Comparison of ENCODE assay signal across 8 mouse cellular contexts in the genomic region with DNA sequence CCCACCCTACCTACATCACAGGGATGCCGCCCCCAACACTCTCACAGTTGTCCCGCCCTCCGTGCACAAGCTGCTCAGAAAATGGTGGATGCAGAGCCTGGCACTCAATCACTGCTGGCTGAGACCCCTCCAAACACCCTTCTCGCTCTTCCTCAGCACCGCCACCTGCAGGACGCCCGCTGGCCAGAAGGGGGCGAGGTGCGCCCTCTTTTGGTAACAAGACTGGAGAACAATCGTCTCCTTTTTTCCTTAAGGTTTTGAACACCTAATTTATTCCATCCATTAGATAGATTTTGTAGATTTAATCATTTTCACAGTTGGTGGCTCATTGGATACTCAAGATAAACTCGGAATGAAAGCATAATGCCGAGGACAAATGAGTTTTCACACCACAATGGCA. TPM values are rescaled to one million over a fixed set of nuclear protein-coding genes. Genes with fewer than 3 reads are reported as not detected.
DNase-seq lines count a peak whose midpoint lies in the region; ATAC-seq and TF ChIP-seq lines count a peak whose summit lies in the region.

No protein-coding gene starts in this region.

- peaks cover 7% of the 10 kb centered on the region; the same call in 1 of the 2 replicates for H3K4me1 ChIP-seq in kidney, adult 2 months (ENCODE audit: control insufficient read depth, insufficient read depth, low read length)
- peaks cover 31% of the 10 kb centered on the region for H3K4me1 ChIP-seq in kidney, embryonic 16.5 days (ENCODE audit: insufficient read depth, low read length)
- 0 out of 2 replicates have a peak, but pooled peaks cover 2% of the 10 kb centered on the region for H3K4me1 ChIP-seq in liver, embryonic 11.5 days (replicated peaks; ENCODE audit: control insufficient read depth, insufficient read depth, low read length)
- peaks cover 72% of the 10 kb centered on the region for H3K4me1 ChIP-seq in neural tube, embryonic 13.5 days (replicated peaks)
- H3K4me1 ChIP-seq in thymus, adult 2 months (replicated peaks; ENCODE audit: control insufficient read depth, insufficient read depth, low read length) = peaks cover 6% of the 10 kb centered on the region

- TF ChIP-seq CTCF in kidney, adult 2 months (conservative IDR thresholded peaks at IDR 0.05; ENCODE audit: insufficient read depth, insufficient read length, low read depth, low read length) = peak; percentile 83
- TF ChIP-seq CTCF in gastrocnemius, adult 2 months (IDR thresholded peaks at IDR 0.05) = peak; percentile 96; the same call in 1 of the 2 replicates
- peak; percentile 96 for TF ChIP-seq CTCF in thymus, adult 2 months (IDR thresholded peaks at IDR 0.05; ENCODE audit: borderline replicate concordance, control insufficient read depth, extremely low read depth, insufficient read depth, low read length, poor library complexity)

- H3K9me3 ChIP-seq in kidney, embryonic 16.5 days (ENCODE audit: low read length) = no peaks in the 10 kb centered on the region
- no peaks in the 10 kb centered on the region for H3K9me3 ChIP-seq in liver, embryonic 11.5 days (ENCODE audit: control insufficient read depth, low read length)
- no peaks in the 10 kb centered on the region for H3K9me3 ChIP-seq in neural tube, embryonic 13.5 days

- H3K9ac ChIP-seq in kidney, embryonic 16.5 days (replicated peaks; ENCODE audit: low read length) = no peak overlapping the region
- no peak overlapping the region for H3K9ac ChIP-seq in liver, embryonic 11.5 days (ENCODE audit: low read depth, low read length)
- peak overlapping the region; percentile 31; the same call in 1 of the 2 replicates for H3K9ac ChIP-seq in neural tube, embryonic 13.5 days

- no peak overlapping the region for H3K4me2 ChIP-seq in kidney, embryonic 16.5 days (replicated peaks; ENCODE audit: low read depth, low read length)
- H3K4me2 ChIP-seq in liver, embryonic 11.5 days = no peak overlapping the region
- H3K4me2 ChIP-seq in neural tube, embryonic 13.5 days = peak overlapping the region; percentile 21

- no peaks in the 10 kb centered on the region for H3K36me3 ChIP-seq in kidney, adult 2 months (ENCODE audit: control insufficient read depth, insufficient read depth, low read length)
- peaks cover 9% of the 10 kb centered on the region; the same call in 1 of the 2 replicates for H3K36me3 ChIP-seq in kidney, embryonic 16.5 days (ENCODE audit: insufficient read depth, low read length)
- H3K36me3 ChIP-seq in liver, embryonic 11.5 days (ENCODE audit: control insufficient read depth, insufficient read depth, low read length) = no peaks in the 10 kb centered on the region
- H3K36me3 ChIP-seq in neural tube, embryonic 13.5 days = peaks cover 15% of the 10 kb centered on the region
- no peaks in the 10 kb centered on the region for H3K36me3 ChIP-seq in thymus, adult 2 months (ENCODE audit: control insufficient read depth, insufficient read depth, low read length)

- H3K27me3 ChIP-seq in kidney, adult 2 months (replicated peaks; ENCODE audit: control insufficient read depth, insufficient read depth, low read length) = no peaks in the 10 kb centered on the region
- H3K27me3 ChIP-seq in kidney, embryonic 16.5 days (ENCODE audit: insufficient read depth, low read length) = no peaks in the 10 kb centered on the region
- H3K27me3 ChIP-seq in liver, embryonic 11.5 days (replicated peaks; ENCODE audit: control insufficient read depth, insufficient read depth, low read length) = no peaks in the 10 kb centered on the region; the same call in 1 of the 2 replicates
- 0 out of 2 replicates have a peak, but pooled peaks cover 6% of the 10 kb centered on the region for H3K27me3 ChIP-seq in neural tube, embryonic 13.5 days
- H3K27me3 ChIP-seq in thymus, adult 2 months (ENCODE audit: control insufficient read depth, insufficient read depth, low read length) = no peaks in the 10 kb centered on the region

- WGBS in kidney, adult 2 months = 13% methylated on average over 12 of the region's 12 CpGs
- 4% methylated on average over 12 of the region's 12 CpGs for WGBS in kidney, embryonic 16.5 days
- 7% methylated on average over 12 of the region's 12 CpGs for WGBS in liver, embryonic 11.5 days
- WGBS in neural tube, embryonic 13.5 days = 4% methylated on average over 12 of the region's 12 CpGs
- WGBS in thymus, adult 2 months = 9% methylated on average over 12 of the region's 12 CpGs

- ATAC-seq in kidney, embryonic 16.5 days (ENCODE audit: low FRiP score, low TSS enrichment) = no peak
- ATAC-seq in liver, embryonic 11.5 days (replicated peaks; ENCODE audit: low FRiP score) = no peak
- ATAC-seq in neural tube, embryonic 13.5 days (ENCODE audit: low read depth) = peak; percentile 19; the same call in 1 of the 2 replicates

- DNase-seq in kidney, adult 2 months = peak; percentile 71
- peak; percentile 92 to 97 for DNase-seq in cerebellum, postnatal 14 days
- peak; percentile 77 for DNase-seq in gastrocnemius, adult 2 months
- peak; percentile 92 for DNase-seq in kidney, postnatal 10 days
- DNase-seq in liver, embryonic 11.5 days (ENCODE audit: low spot score) = peak; percentile 69
- DNase-seq in thymus, adult 2 months = peak; percentile 89

- intact Hi-C loops in gastrocnemius, adult 2 months (cut with DNase I) = no loop called here

- no peak overlapping the region for H3K27ac ChIP-seq in kidney, adult 2 months (ENCODE audit: insufficient read depth, low read depth, low read length)
- H3K27ac ChIP-seq in kidney, embryonic 16.5 days (ENCODE audit: low read length) = no peak overlapping the region
- H3K27ac ChIP-seq in gastrocnemius, adult 2 months = no peak overlapping the region
- H3K27ac ChIP-seq in liver, embryonic 11.5 days (ENCODE audit: low read depth, low read length) = no peak overlapping the region
- H3K27ac ChIP-seq in neural tube, embryonic 13.5 days (replicated peaks) = peak overlapping the region; percentile 89
- H3K27ac ChIP-seq in thymus, adult 2 months (ENCODE audit: control insufficient read depth, insufficient read depth, low read length) = no peak overlapping the region

- no peak for TF ChIP-seq POLR2A in kidney, adult 2 months (IDR thresholded peaks at IDR 0.05; ENCODE audit: low read depth, low read length)
- TF ChIP-seq POLR2A in thymus, adult 2 months (IDR thresholded peaks at IDR 0.05; ENCODE audit: control insufficient read depth, extremely low read depth, insufficient read depth, low read length, poor library complexity) = no peak

- H3K4me3 ChIP-seq in kidney, adult 2 months (ENCODE audit: insufficient read depth, low read depth, low read length) = no peak overlapping the region
- H3K4me3 ChIP-seq in kidney, embryonic 16.5 days (ENCODE audit: low read length) = no peak overlapping the region
- H3K4me3 ChIP-seq in gastrocnemius, adult 2 months = no peak overlapping the region
- H3K4me3 ChIP-seq in liver, embryonic 11.5 days (ENCODE audit: low read depth, low read length) = no peak overlapping the region
- H3K4me3 ChIP-seq in neural tube, embryonic 13.5 days = no peak overlapping the region
- H3K4me3 ChIP-seq in thymus, adult 2 months (ENCODE audit: control insufficient read depth, insufficient read depth, low read length) = no peak overlapping the region

RNA-seq across cellular contexts. Expression of a gene that starts 40.7 kb away (rescaled TPM):
- 4.9 and 5.5 TPM in 2 replicates for polyA plus RNA-seq in kidney, adult 2 months (2012; rRNA removed)
- 4.1 and 4.5 TPM in 2 replicates for polyA plus RNA-seq in kidney, embryonic 16.5 days (2015; fragmentation: Nextera tagmentation; extraction: Ambion mirVana)
- total RNA-seq in gastrocnemius, adult 2 months (2021) = 1 to 10 TPM in 1 of 2 experiments, under 1 TPM in 1; 0.18 to 1.1 TPM
- polyA plus RNA-seq in liver, embryonic 11.5 days (2014; fragmentation: Nextera tagmentation; extraction: Ambion mirVana) = 2.2 and 2.3 TPM in 2 replicates
- polyA plus RNA-seq in neural tube, embryonic 13.5 days (2015; fragmentation: Nextera tagmentation; extraction: Ambion mirVana) = 6.1 and 6.8 TPM in 2 replicates
- 15.3 and 18.4 TPM in 2 replicates for polyA plus RNA-seq in thymus, adult 2 months (2012; rRNA removed)

RNA-seq across cellular contexts. Expression of a gene that starts 49.7 kb away (rescaled TPM):
- 127 and 164 TPM in 2 replicates for polyA plus RNA-seq in kidney, adult 2 months (2012; rRNA removed)
- 33.4 and 33.6 TPM in 2 replicates for polyA plus RNA-seq in kidney, embryonic 16.5 days (2015; fragmentation: Nextera tagmentation; extraction: Ambion mirVana)
- 1 to 10 TPM; 1.9 to 2.0 TPM for total RNA-seq in gastrocnemius, adult 2 months (2021)
- polyA plus RNA-seq in liver, embryonic 11.5 days (2014; fragmentation: Nextera tagmentation; extraction: Ambion mirVana) = 0.56 and 0.78 TPM in 2 replicates
- 0.81 and 1.5 TPM in 2 replicates for polyA plus RNA-seq in neural tube, embryonic 13.5 days (2015; fragmentation: Nextera tagmentation; extraction: Ambion mirVana)
- 4.2 and 6.5 TPM in 2 replicates for polyA plus RNA-seq in thymus, adult 2 months (2012; rRNA removed)
